ENCODE assay signal across 30 mouse cellular contexts in genomic region chr2:62388841-62389240, GRCm38 (mm10). TPM values are rescaled to one million over a fixed set of nuclear protein-coding genes. Genes with fewer than 3 reads are reported as not detected.
DNase-seq lines count a peak whose midpoint lies in the region; ATAC-seq and TF ChIP-seq lines count a peak whose summit lies in the region.
"Had no signal": no experiment of that assay in that cellular context is flagged by ENCODE, and none has a peak within 500 bp of the region (broad histone marks: within the 10 kb centered on the region; RNA-seq: fewer than 3 reads in every experiment).

No protein-coding gene starts in this region.

- no peak for TF ChIP-seq POLR2A in cortical plate, adult 2 months (IDR thresholded peaks at IDR 0.05; ENCODE audit: extremely low read depth, insufficient read depth, low read length)

- peak; percentile 17 for DNase-seq in layer of hippocampus, adult 9-11 months
- DNase-seq in layer of hippocampus, adult 9-10 months (ENCODE audit: low spot score), result no peak
- DNase-seq in right cerebral cortex, adult 18-20 months, result peak; percentile 64
- no peak for DNase-seq in right cerebral cortex, postnatal 4 days
- peak; percentile 76 for DNase-seq in telencephalon, adult 2 months (ENCODE audit: low read depth, low spot score)
- no peak for DNase-seq in forebrain, postnatal 0 days
- DNase-seq: adrenal gland, adult 2 months; adrenal gland, postnatal 36 days; B cell, adult 2 months; cerebellum, adult 2 months; cerebellum, postnatal 14 days; gastrocnemius, postnatal 10 days; heart, postnatal 14 days; kidney, adult 18-20 months; kidney, postnatal 25 days; lung, adult 18-20 months; lung, postnatal 10 days; thymus, adult 18-20 months; thymus, postnatal 25 days had no signal

- H3K4me3 ChIP-seq in cortical plate, adult 2 months (ENCODE audit: insufficient read depth, low read length), result no peak overlapping the region
- no peak overlapping the region for H3K4me3 ChIP-seq in forebrain, postnatal 0 days (ENCODE audit: low read depth, low read length)
- H3K4me3 ChIP-seq: forebrain, embryonic 13.5 days; kidney, embryonic 15.5 days; limb, embryonic 13.5 days; liver, embryonic 12.5 days; midbrain, embryonic 13.5 days; neural tube, embryonic 13.5 days; stomach, embryonic 15.5 days had no signal

- no peaks in the 10 kb centered on the region for H3K27me3 ChIP-seq in forebrain, postnatal 0 days (ENCODE audit: insufficient read depth, low read length)
- H3K27me3 ChIP-seq: forebrain, embryonic 13.5 days; kidney, embryonic 15.5 days; limb, embryonic 13.5 days; liver, embryonic 12.5 days; midbrain, embryonic 13.5 days; neural tube, embryonic 13.5 days; stomach, embryonic 15.5 days had no signal

- no peak overlapping the region for H3K9ac ChIP-seq in forebrain, postnatal 0 days
- H3K9ac ChIP-seq: forebrain, embryonic 13.5 days; kidney, embryonic 15.5 days; limb, embryonic 13.5 days; liver, embryonic 12.5 days; midbrain, embryonic 13.5 days; neural tube, embryonic 13.5 days; stomach, embryonic 15.5 days had no signal

- H3K36me3 ChIP-seq in forebrain, postnatal 0 days (ENCODE audit: insufficient read depth), result no peaks in the 10 kb centered on the region
- H3K36me3 ChIP-seq: limb, embryonic 13.5 days; liver, embryonic 12.5 days; midbrain, embryonic 13.5 days; neural tube, embryonic 13.5 days; stomach, embryonic 15.5 days had no signal

- peak overlapping the region; percentile 45; the same call in 1 of the 2 replicates for H3K27ac ChIP-seq in cortical plate, adult 2 months (ENCODE audit: insufficient read depth, low read length)
- H3K27ac ChIP-seq in forebrain, postnatal 0 days (ENCODE audit: low read depth, low read length), result no peak overlapping the region
- H3K27ac ChIP-seq: forebrain, embryonic 13.5 days; kidney, embryonic 15.5 days; limb, embryonic 13.5 days; liver, embryonic 12.5 days; macrophage; midbrain, embryonic 13.5 days; neural tube, embryonic 13.5 days; stomach, embryonic 15.5 days had no signal

- WGBS in forebrain, postnatal 0 days, result 90% methylated on average over 4 of the region's 4 CpGs

- no peaks in the 10 kb centered on the region for H3K4me1 ChIP-seq in cortical plate, adult 2 months (ENCODE audit: control insufficient read depth, insufficient read depth, low read length)
- H3K4me1 ChIP-seq in forebrain, postnatal 0 days (ENCODE audit: insufficient read depth), result 0 out of 2 replicates have a peak, but pooled peaks cover 3% of the 10 kb centered on the region
- H3K4me1 ChIP-seq: forebrain, embryonic 13.5 days; kidney, embryonic 15.5 days; limb, embryonic 13.5 days; midbrain, embryonic 13.5 days; neural tube, embryonic 13.5 days; stomach, embryonic 15.5 days had no signal

- no peak for TF ChIP-seq CTCF in cortical plate, adult 2 months (IDR thresholded peaks at IDR 0.05; ENCODE audit: extremely low read depth, insufficient read depth, low read length)
- TF ChIP-seq CTCF in forebrain, postnatal 0 days (IDR thresholded peaks at IDR 0.05; ENCODE audit: low read depth), result no peak

- no peak overlapping the region for H3K4me2 ChIP-seq in forebrain, postnatal 0 days (ENCODE audit: low read depth)
- H3K4me2 ChIP-seq: forebrain, embryonic 13.5 days; kidney, embryonic 15.5 days; limb, embryonic 13.5 days; liver, embryonic 12.5 days; midbrain, embryonic 13.5 days; neural tube, embryonic 13.5 days; stomach, embryonic 15.5 days had no signal

- no peaks in the 10 kb centered on the region for H3K9me3 ChIP-seq in forebrain, postnatal 0 days (ENCODE audit: low read length)
- H3K9me3 ChIP-seq: forebrain, embryonic 13.5 days; kidney, embryonic 15.5 days; limb, embryonic 13.5 days; liver, embryonic 12.5 days; midbrain, embryonic 13.5 days; neural tube, embryonic 13.5 days; stomach, embryonic 15.5 days had no signal

- no peak for ATAC-seq in forebrain, postnatal 0 days
- ATAC-seq: activated CD4-positive, CD25-positive, alpha-beta regulatory T cell, adult 4 months; forebrain, embryonic 13.5 days; hindbrain, embryonic 16.5 days; liver, embryonic 12.5 days; midbrain, embryonic 13.5 days had no signal

RNA-seq across cellular contexts. Expression of gene Dpp4, which starts 23.2 kb away (rescaled TPM):
- polyA plus RNA-seq in cortical plate, adult 2 months (2012; rRNA removed), result 2.9 and 3.5 TPM in 2 replicates
- total RNA-seq in forebrain, postnatal 0 days (2014; rRNA removed), result 1.9 and 2.1 TPM in 2 replicates
- polyA plus RNA-seq in forebrain, postnatal 0 days (2015; fragmentation: Nextera tagmentation; extraction: Ambion mirVana), result 1.6 and 1.8 TPM in 2 replicates

Comparison
In these comparisons a context has a peak if more than half of its experiments do, and no peak if none do; other contexts are left out.
1. DNase-seq: peak in layer of hippocampus, adult 9-11 months (single experiment), right cerebral cortex, adult 18-20 months (single experiment) and telencephalon, adult 2 months (single experiment); none in layer of hippocampus, adult 9-10 months (single experiment), right cerebral cortex, postnatal 4 days (single experiment) and forebrain, postnatal 0 days (single experiment).